Mouse (Mus musculus) lung, postnatal 0 days (tissue): ENCODE measurements at regions not wholly inside any gene's neighbourhood (a gene's known extent, or its start where the extent isn't known, plus 50 kb on each side); places are given as distances from the start of the nearest gene placed in this dataset.

ENCODE experiments used
- ATAC-seq: fragments of 200-750 bp; cut with Nextera tagmentation; 2 replicates; pipeline ENCODE4 v1.8.0; 2017; ENCODE audit warnings: moderate library complexity
- DNase-seq: peaks from one replicate; pipeline ENCODE4 v3.0.0-alpha.2; 2016; ENCODE audit warnings: low spot score
- H3K27ac ChIP-seq: fragments of 300-500 bp; sonication (generic); 2 replicates; pipeline ENCODE4 v1.5.1; 2014; ENCODE audit warnings: antibody characterized with exemption, mild to moderate bottlenecking, low read length, mixed read lengths
- H3K27me3 ChIP-seq: fragments of 300-500 bp; sonication (generic); replicated peaks from 2 replicates; pipeline ENCODE4 v1.6.1; 2014; ENCODE audit warnings: low read length, mixed read lengths; ENCODE audit not compliant: insufficient read depth
- H3K36me3 ChIP-seq: fragments of 300-500 bp; sonication (generic); 2 replicates; pipeline ENCODE4 v1.6.1; 2014; ENCODE audit warnings: low read length, mixed read lengths; ENCODE audit not compliant: insufficient read depth
- H3K4me1 ChIP-seq: fragments of 300-500 bp; sonication (generic); 2 replicates; pipeline ENCODE4 v1.6.1; 2014; ENCODE audit warnings: antibody characterized with exemption, low read depth, low read length, mixed read lengths; ENCODE audit not compliant: insufficient read depth
- H3K4me2 ChIP-seq: fragments of 300-500 bp; sonication (generic); replicated peaks from 2 replicates; pipeline ENCODE4 v1.6.1; 2014; ENCODE audit warnings: low read depth, mild to moderate bottlenecking, low read length, moderate library complexity, mixed read lengths
- H3K4me3 ChIP-seq: fragments of 300-500 bp; sonication (generic); 2 replicates; pipeline ENCODE4 v1.5.1; 2014; ENCODE audit warnings: low read depth, low read length
- H3K9ac ChIP-seq: fragments of 300-500 bp; sonication (generic); replicated peaks from 2 replicates; pipeline ENCODE4 v1.6.1; 2014; ENCODE audit warnings: low read depth, mild to moderate bottlenecking
- H3K9me3 ChIP-seq: fragments of 300-500 bp; sonication (generic); 2 replicates; pipeline ENCODE4 v1.6.1; 2016; ENCODE audit warnings: low read length, mixed read lengths
- CTCF ChIP-seq: IDR thresholded peaks from 2 replicates; pipeline ENCODE4 v1.5.1; 2016; ENCODE audit warnings: antibody characterized with exemption, mild to moderate bottlenecking
- EP300 ChIP-seq: IDR thresholded peaks from 2 replicates; pipeline ENCODE4 v1.6.1; 2016; ENCODE audit warnings: antibody characterized with exemption, mild to moderate bottlenecking, control low read depth
- WGBS: fragments of 180-500 bp; shearing (Covaris S2); extraction: QIAGEN DNeasy Blood & Tissue Kit; methylation state at CpG from one replicate; pipeline ENCODE4 v1.1.7; 2014; 5-methylcytosine and 5-hydroxymethylcytosine counted together

- H3K9me3 ChIP-seq = no peaks in the 10 kb centered on the region
- H3K4me1 ChIP-seq = no peaks in the 10 kb centered on the region
- H3K27me3 ChIP-seq = no peaks in the 10 kb centered on the region
- WGBS = 79% methylated on average over 6 of the region's 6 CpGs
- H3K9ac ChIP-seq = no peak overlapping the region
- DNase-seq (no peak), ATAC-seq (no peak)
- TF ChIP-seq CTCF = no peak
- TF ChIP-seq EP300 = no peak
- H3K36me3 ChIP-seq = no peaks in the 10 kb centered on the region
- H3K4me2 ChIP-seq = no peak overlapping the region
- no peak overlapping the region for H3K4me3 ChIP-seq
- no peak overlapping the region for H3K27ac ChIP-seq
These were observed 107.8 kb downstream of the Maf start for GRCm38 (mm10) chr8:115599771-115600170.

- ATAC-seq (no peak), DNase-seq (no peak)
- Histone ChIP-seq H3K9me3 (no peaks in the 10 kb centered on the region), H3K4me2 (no peak overlapping the region), H3K4me1 (no peaks in the 10 kb centered on the region), H3K27ac (no peak overlapping the region), H3K9ac (no peak overlapping the region), H3K36me3 (no peaks in the 10 kb centered on the region), H3K27me3 (no peaks in the 10 kb centered on the region), H3K4me3 (no peak overlapping the region)
- WGBS = 21% methylated on average over 10 of the region's 10 CpGs
- 0 out of 2 replicates have a peak, but pooled peaks have one; percentile 8 for TF ChIP-seq EP300
- no peak for TF ChIP-seq CTCF
These were observed 110.2 kb downstream of the Maf start for GRCm38 (mm10) chr8:115597226-115597953.

GRCm38 (mm10) chr8:115589721-115590120 is 117.9 kb downstream of the Maf start:
- Histone ChIP-seq H3K4me2 (no peak overlapping the region), H3K9ac (no peak overlapping the region), H3K36me3 (no peaks in the 10 kb centered on the region), H3K4me1 (no peaks in the 10 kb centered on the region), H3K9me3 (no peaks in the 10 kb centered on the region), H3K27ac (no peak overlapping the region), H3K4me3 (no peak overlapping the region), H3K27me3 (no peaks in the 10 kb centered on the region)
- no peak for ATAC-seq
- no peak for TF ChIP-seq EP300
- DNase-seq = no peak
- 81% methylated on average over 2 of the region's 2 CpGs for WGBS

- no peaks in the 10 kb centered on the region for H3K4me1 ChIP-seq
- no peak overlapping the region for H3K9ac ChIP-seq
- no peak overlapping the region for H3K4me3 ChIP-seq
- TF ChIP-seq EP300 = no peak
- no peak for TF ChIP-seq CTCF
- ATAC-seq (no peak), DNase-seq (no peak)
- H3K27ac ChIP-seq = no peak overlapping the region
- H3K4me2 ChIP-seq = no peak overlapping the region
- no peaks in the 10 kb centered on the region for H3K9me3 ChIP-seq
- no peaks in the 10 kb centered on the region for H3K36me3 ChIP-seq
- no peaks in the 10 kb centered on the region for H3K27me3 ChIP-seq
- 93% methylated on average over 2 of the region's 2 CpGs for WGBS
These were observed 118.5 kb downstream of the Maf start for GRCm38 (mm10) chr8:115589076-115589475.

GRCm38 (mm10) chr8:115584311-115584907 is 123.2 kb downstream of the Maf start:
- TF ChIP-seq CTCF (no peak), EP300 (no peak)

GRCm38 (mm10) chr8:115583221-115583620 is 124.4 kb downstream of the Maf start:
- Histone ChIP-seq H3K4me3 (no peak overlapping the region), H3K27ac (no peak overlapping the region), H3K9me3 (no peaks in the 10 kb centered on the region), H3K36me3 (no peaks in the 10 kb centered on the region), H3K4me1 (no peaks in the 10 kb centered on the region), H3K9ac (no peak overlapping the region), H3K27me3 (no peaks in the 10 kb centered on the region), H3K4me2 (no peak overlapping the region)
- TF ChIP-seq CTCF (no peak), EP300 (no peak)
- no peak for ATAC-seq
- DNase-seq = no peak
- 82% methylated on average over 5 of the region's 5 CpGs for WGBS

More at GRCm38 (mm10) chr8:115584311-115584907, 123.2 kb downstream of the Maf start:
- DNase-seq (no peak), ATAC-seq (no peak)
- no peaks in the 10 kb centered on the region for H3K36me3 ChIP-seq
- H3K4me1 ChIP-seq = no peaks in the 10 kb centered on the region
- H3K9me3 ChIP-seq = no peaks in the 10 kb centered on the region
- no peaks in the 10 kb centered on the region for H3K27me3 ChIP-seq
- no peak overlapping the region for H3K27ac ChIP-seq
- WGBS = 72% methylated on average over 8 of the region's 8 CpGs
- no peak overlapping the region for H3K9ac ChIP-seq
- H3K4me2 ChIP-seq = no peak overlapping the region
- H3K4me3 ChIP-seq = no peak overlapping the region
